Comparison of ENCODE assay signal across 22 mouse cellular contexts in the genomic region with DNA sequence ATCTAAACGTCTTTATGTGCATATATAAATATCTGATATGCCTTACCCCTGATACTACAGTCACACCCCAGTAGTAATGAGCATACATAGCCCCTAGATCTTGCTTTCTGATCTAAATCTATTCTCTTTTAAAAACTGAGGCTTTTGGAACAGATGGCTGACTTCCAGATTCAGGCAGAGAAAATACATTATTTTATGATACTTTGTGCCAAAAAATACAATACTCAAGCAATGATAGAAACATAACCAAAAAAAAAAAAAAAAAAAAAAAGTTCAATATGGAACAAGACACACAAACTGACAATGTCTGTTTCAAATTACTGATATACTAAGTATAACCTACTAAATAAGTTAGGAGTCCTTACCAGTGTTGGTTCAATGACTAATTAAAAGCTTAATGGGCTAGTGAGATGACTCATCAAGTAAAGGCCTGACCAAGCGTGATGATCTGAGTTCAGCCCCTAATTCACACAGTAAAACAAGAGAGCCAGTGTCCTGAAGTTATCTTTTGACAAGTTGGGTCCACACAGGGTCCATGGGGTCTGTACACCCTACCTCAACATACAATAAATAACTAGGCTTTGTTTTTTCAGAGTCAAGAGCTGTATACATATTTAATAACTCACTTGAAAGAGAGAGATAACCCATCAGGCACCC. TPM values are rescaled to one million over a fixed set of nuclear protein-coding genes. Genes with fewer than 3 reads are reported as not detected.
DNase-seq lines count a peak whose midpoint lies in the region; ATAC-seq and TF ChIP-seq lines count a peak whose summit lies in the region.
"Had no signal": no experiment of that assay in that cellular context is flagged by ENCODE, and none has a peak within 500 bp of the region (broad histone marks: within the 10 kb centered on the region; RNA-seq: fewer than 3 reads in every experiment).

No protein-coding gene starts in this region.

- no peak for TF ChIP-seq POLR2A in MEL (IDR thresholded peaks at IDR 0.05; ENCODE audit: control insufficient read depth in 1 of 2, insufficient read depth in 1 of 2, low read depth in 1 of 2, low read length in 2 of 2, poor library complexity in 1 of 2)

- intact Hi-C loops in heart, postnatal 36 days (cut with DNase I) = no loop called here

- peak overlapping the region; percentile 75 for H3K27ac ChIP-seq in heart, embryonic 13.5 days (replicated peaks)
- H3K27ac ChIP-seq in MEL (ENCODE audit: control insufficient read depth, low read depth, low read length) = no peak overlapping the region
- H3K27ac ChIP-seq: intestine, embryonic 15.5 days; limb, embryonic 13.5 days; liver, embryonic 13.5 days had no signal

- H3K27me3 ChIP-seq in heart, embryonic 13.5 days (replicated peaks) = no peaks in the 10 kb centered on the region
- H3K27me3 ChIP-seq in MEL (ENCODE audit: control insufficient read depth in 1 of 2, insufficient read depth in 2 of 2, low read length in 2 of 2) = no peaks in the 10 kb centered on the region
- H3K27me3 ChIP-seq: intestine, embryonic 15.5 days; limb, embryonic 13.5 days; liver, embryonic 13.5 days had no signal

- no peak for ATAC-seq in heart, embryonic 13.5 days (ENCODE audit: extremely low read depth, insufficient number of reproducible peaks, low FRiP score, low TSS enrichment)
- ATAC-seq: hindbrain, embryonic 16.5 days; intestine, embryonic 15.5 days had no signal

- H3K4me1 ChIP-seq in heart, embryonic 13.5 days = peaks cover 4% of the 10 kb centered on the region
- H3K4me1 ChIP-seq in MEL (ENCODE audit: control insufficient read depth in 1 of 2, insufficient read depth in 2 of 2, low read length in 2 of 2) = no peaks in the 10 kb centered on the region
- H3K4me1 ChIP-seq: intestine, embryonic 15.5 days; limb, embryonic 13.5 days; liver, embryonic 13.5 days had no signal

- no peaks in the 10 kb centered on the region for H3K9me3 ChIP-seq in heart, embryonic 13.5 days
- H3K9me3 ChIP-seq in MEL (replicated peaks; ENCODE audit: insufficient read depth, low read length) = no peaks in the 10 kb centered on the region
- H3K9me3 ChIP-seq: intestine, embryonic 15.5 days; limb, embryonic 13.5 days; liver, embryonic 13.5 days had no signal

- no peak for TF ChIP-seq EP300 in MEL (IDR thresholded peaks at IDR 0.05; ENCODE audit: low read depth in 1 of 2, low read length in 2 of 2)

- TF ChIP-seq RAD21 in MEL (IDR thresholded peaks at IDR 0.05; ENCODE audit: low read depth, low read length) = no peak

- TF ChIP-seq CTCF in MEL (IDR thresholded peaks at IDR 0.05 in 2 of 3, conservative IDR thresholded peaks at IDR 0.05 in 1 of 3; ENCODE audit: control insufficient read depth in 1 of 3, insufficient read depth in 1 of 3, low read depth in 2 of 3, low read length in 3 of 3, poor library complexity in 1 of 3, severe bottlenecking in 1 of 3) = no peak

- 72% methylated on average over 2 of the region's 2 CpGs for WGBS in heart, embryonic 13.5 days

- DNase-seq in heart, postnatal 36 days = no peak
- peak; percentile 47 for DNase-seq in A20 (ENCODE audit: low read depth, low spot score)
- peak; percentile 13 for DNase-seq in MEL (ENCODE audit: low read depth, low spot score)
- DNase-seq in brain, adult 2 months (ENCODE audit: low read depth, low spot score) = peak; percentile 22
- no peak for DNase-seq in cerebellum, postnatal 4 days (ENCODE audit: low spot score in 2 of 2)
- DNase-seq in urinary bladder, postnatal 10 days (ENCODE audit: low spot score) = no peak
- DNase-seq: cerebellum, adult 18-20 months; cerebellum, postnatal 14 days; kidney, adult 8-10 months; liver, embryonic 13.5 days; lung, adult 2 months had no signal

- H3K79me2 ChIP-seq in MEL (ENCODE audit: control insufficient read depth, insufficient read depth, low read length, poor library complexity) = no peaks in the 10 kb centered on the region

- H3K36me3 ChIP-seq in heart, embryonic 13.5 days = peaks cover 35% of the 10 kb centered on the region
- peaks cover 0 to 4% of the 10 kb centered on the region in 2 experiments; a peak in 3 of 4 replicates for H3K36me3 ChIP-seq in MEL (ENCODE audit: control insufficient read depth in 1 of 2, insufficient read depth in 2 of 2, low read length in 2 of 2)

- H3K4me2 ChIP-seq in heart, embryonic 13.5 days = no peak overlapping the region
- H3K4me2 ChIP-seq: heart, embryonic 11.5 days; intestine, embryonic 15.5 days; limb, embryonic 13.5 days; liver, embryonic 13.5 days; midbrain, embryonic 11.5 days had no signal

- no peak overlapping the region for H3K4me3 ChIP-seq in heart, embryonic 13.5 days
- no peak overlapping the region for H3K4me3 ChIP-seq in MEL (ENCODE audit: control insufficient read depth in 1 of 2, insufficient read depth in 1 of 2, low read depth in 2 of 2, low read length in 2 of 2)
- H3K4me3 ChIP-seq: intestine, embryonic 15.5 days; limb, embryonic 13.5 days; liver, embryonic 13.5 days had no signal

- H3K9ac ChIP-seq in heart, embryonic 13.5 days = no peak overlapping the region
- H3K9ac ChIP-seq in MEL (ENCODE audit: control insufficient read depth, low read depth, low read length, poor library complexity, severe bottlenecking) = no peak overlapping the region
- H3K9ac ChIP-seq: intestine, embryonic 15.5 days; limb, embryonic 13.5 days; liver, embryonic 13.5 days had no signal

TF ChIP-seq in MEL, 35 proteins besides CTCF, POLR2A, EP300 and RAD21:
- no peak for TF ChIP-seq ELF1 (IDR thresholded peaks at IDR 0.05; ENCODE audit: low read depth, low read length)
- TF ChIP-seq TAL1 (IDR thresholded peaks at IDR 0.05; ENCODE audit: low read length) = no peak
- TF ChIP-seq ZMIZ1 (IDR thresholded peaks at IDR 0.05; ENCODE audit: low read depth, low read length) = no peak
- no peak for TF ChIP-seq KAT2A (conservative IDR thresholded peaks at IDR 0.05; ENCODE audit: low read depth, low read length)
- no peak for TF ChIP-seq CHD1 (IDR thresholded peaks at IDR 0.05; ENCODE audit: low read depth, low read length)
- TF ChIP-seq CHD2 (IDR thresholded peaks at IDR 0.05; ENCODE audit: low read length) = no peak
- no peak for TF ChIP-seq ZKSCAN1 (IDR thresholded peaks at IDR 0.05; ENCODE audit: low read depth, low read length)

RNA-seq across cellular contexts. Expression of a gene that starts 43.8 kb away (rescaled TPM):
- 0.04 and 0.05 TPM in 2 replicates for polyA plus RNA-seq in heart, embryonic 13.5 days (2015; fragmentation: Nextera tagmentation; extraction: Ambion mirVana)
- total RNA-seq in heart, postnatal 36 days (2021) = not detected
- not detected in 2 replicates for total RNA-seq in MEL (2012; rRNA removed)
- not detected for polyA plus RNA-seq in MEL (2012; ENCODE audit: insufficient read depth in 1 of 2, insufficient read length in 2 of 2, low read depth in 1 of 2, low replicate concordance in 2 of 2, missing spikeins in 1 of 2)
- total RNA-seq: adrenal gland, postnatal 36 days; gastrocnemius, adult 18-20 months; hematopoietic stem cell, adult 5-6 weeks; megakaryocyte progenitor cell, adult 5-6 weeks had no signal
- polyA plus RNA-seq: heart, embryonic 11.5 days; small intestine, adult 2 months had no signal

Comparison
In these comparisons a context has a peak if more than half of its experiments do, and no peak if none do; other contexts are left out.
1. DNase-seq: peak in A20 (single experiment), MEL (single experiment) and brain, adult 2 months (single experiment); none in heart, postnatal 36 days (0 of 2), cerebellum, postnatal 4 days (0 of 2) and urinary bladder, postnatal 10 days (single experiment).